Mouse (Mus musculus): ENCODE data around the gene Ube2q2. TPM values are rescaled to one million over a fixed set of nuclear protein-coding genes. Genes with fewer than 3 reads are reported as not detected.

Ube2q2 gene
- polyA plus RNA-seq, 1 experiment from 2014 or later = 47.7 TPM

DNA sequence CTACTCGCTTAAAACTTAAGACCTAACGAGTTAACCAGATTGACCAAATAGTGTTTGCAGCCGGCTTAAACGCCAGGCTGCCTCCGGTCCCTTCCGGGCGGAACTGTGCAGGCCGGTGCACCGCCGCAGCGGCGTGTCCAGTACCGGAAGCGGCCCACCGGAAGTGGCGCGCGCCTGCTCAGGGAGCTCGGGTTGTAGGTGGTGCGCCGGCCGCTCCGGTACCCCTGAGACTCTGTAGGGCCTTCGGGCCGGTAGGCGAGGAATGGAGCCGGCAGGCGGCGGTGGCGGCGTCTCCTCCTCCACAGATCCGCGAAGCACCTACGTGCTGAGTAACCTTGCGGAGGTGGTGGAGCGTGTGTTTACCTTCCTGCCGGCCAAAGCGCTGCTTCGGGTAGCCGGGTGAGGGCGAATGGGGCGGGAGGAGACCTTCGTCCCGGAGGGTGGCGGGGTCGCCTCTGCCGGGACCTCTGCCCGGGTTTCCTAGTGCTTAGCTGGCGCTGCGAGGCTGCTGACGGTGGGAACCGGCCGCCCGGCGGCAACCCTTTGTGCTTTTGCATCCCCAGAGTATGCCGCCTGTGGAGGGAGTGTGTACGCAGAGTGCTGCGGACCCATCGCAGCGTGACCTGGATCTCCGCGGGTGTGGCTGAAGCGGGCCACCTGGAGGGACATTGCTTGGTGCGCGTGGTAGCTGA, 60.3 kb downstream of the Ube2q2 start, which contains the start of gene Fbxo22:
Fbxo22 (plus strand) TSS at position 136 of the 692 bp plus-strand sequence.
- no peaks in the 10 kb centered on the region for H3K9me3 ChIP-seq (ENCODE audit: control insufficient read depth, low read length)
- H3K4me2 ChIP-seq (replicated peaks; ENCODE audit: low read depth, low read length) = peak within 1 kb of the TSS; percentile 74
- under 1% methylated on average over 65 of the region's 65 CpGs for WGBS
- peak; percentile 92 for DNase-seq (ENCODE audit: low spot score)
- no peaks in the 10 kb centered on the region for H3K4me1 ChIP-seq (replicated peaks; ENCODE audit: control insufficient read depth, insufficient read depth, low read length)
- H3K4me3 ChIP-seq (ENCODE audit: low read depth, low read length) = peak within 1 kb of the TSS; percentile 90
- H3K36me3 ChIP-seq (ENCODE audit: control insufficient read depth, insufficient read depth, low read length) = no peaks in the 10 kb centered on the region
- H3K9ac ChIP-seq (ENCODE audit: low read depth, low read length) = peak within 1 kb of the TSS; percentile 90
- no peaks in the 10 kb centered on the region for H3K27me3 ChIP-seq (ENCODE audit: control insufficient read depth, insufficient read depth, low read length)
- H3K27ac ChIP-seq (ENCODE audit: low read depth, low read length) = peak within 1 kb of the TSS; percentile 89
- ATAC-seq (ENCODE audit: low FRiP score) = peak; percentile 99

DNA sequence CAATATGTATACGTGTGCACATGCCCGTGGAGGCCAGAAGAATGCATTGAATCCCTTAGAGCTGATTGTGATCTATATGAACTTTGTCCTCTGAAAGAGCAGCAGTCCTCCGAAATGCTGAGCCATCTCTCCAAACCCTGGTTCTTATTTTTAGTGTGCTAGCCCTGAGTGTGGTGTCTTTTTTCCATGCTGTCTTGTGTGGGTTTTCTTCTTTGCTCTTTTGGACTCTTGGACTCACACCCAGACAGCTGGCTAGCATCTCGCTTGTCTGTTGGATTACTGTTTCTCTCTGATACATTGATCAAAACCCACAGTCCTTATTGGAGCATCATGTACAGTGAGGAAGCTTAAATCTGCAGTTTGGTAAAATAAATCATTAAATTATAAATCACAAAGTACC, 63.0 kb downstream of the Ube2q2 start:
- Histone ChIP-seq H3K36me3 (ENCODE audit: control insufficient read depth, insufficient read depth, low read length) (0 out of 2 replicates have a peak, but pooled peaks cover 3% of the 10 kb centered on the region), H3K4me3 (ENCODE audit: low read depth, low read length) (no peak overlapping the region), H3K4me2 (replicated peaks; ENCODE audit: low read depth, low read length) (no peak overlapping the region), H3K4me1 (replicated peaks; ENCODE audit: control insufficient read depth, insufficient read depth, low read length) (no peaks in the 10 kb centered on the region), H3K27ac (ENCODE audit: low read depth, low read length) (no peak overlapping the region), H3K9ac (ENCODE audit: low read depth, low read length) (no peak overlapping the region), H3K27me3 (ENCODE audit: control insufficient read depth, insufficient read depth, low read length) (no peaks in the 10 kb centered on the region), H3K9me3 (ENCODE audit: control insufficient read depth, low read length) (no peaks in the 10 kb centered on the region)
- DNase-seq (ENCODE audit: low spot score) = no peak
- 88% methylated on average over 4 of the region's 4 CpGs for WGBS
- ATAC-seq (ENCODE audit: low FRiP score) = no peak

- Histone ChIP-seq H3K4me2 (replicated peaks; ENCODE audit: low read depth, low read length) (no peak overlapping the region), H3K4me3 (ENCODE audit: low read depth, low read length) (no peak overlapping the region), H3K9ac (ENCODE audit: low read depth, low read length) (no peak overlapping the region), H3K9me3 (ENCODE audit: control insufficient read depth, low read length) (no peaks in the 10 kb centered on the region), H3K4me1 (replicated peaks; ENCODE audit: control insufficient read depth, insufficient read depth, low read length) (no peaks in the 10 kb centered on the region), H3K36me3 (ENCODE audit: control insufficient read depth, insufficient read depth, low read length) (0 out of 2 replicates have a peak, but pooled peaks cover 3% of the 10 kb centered on the region), H3K27ac (ENCODE audit: low read depth, low read length) (no peak overlapping the region), H3K27me3 (ENCODE audit: control insufficient read depth, insufficient read depth, low read length) (no peaks in the 10 kb centered on the region)
- ATAC-seq (ENCODE audit: low FRiP score) (no peak), DNase-seq (ENCODE audit: low spot score) (no peak)
- 89% methylated on average over 1 of the region's 1 CpGs for WGBS
Observed at GRCm38 (mm10) chr9:55213396-55213795, 64.7 kb downstream of the Ube2q2 start.

DNA sequence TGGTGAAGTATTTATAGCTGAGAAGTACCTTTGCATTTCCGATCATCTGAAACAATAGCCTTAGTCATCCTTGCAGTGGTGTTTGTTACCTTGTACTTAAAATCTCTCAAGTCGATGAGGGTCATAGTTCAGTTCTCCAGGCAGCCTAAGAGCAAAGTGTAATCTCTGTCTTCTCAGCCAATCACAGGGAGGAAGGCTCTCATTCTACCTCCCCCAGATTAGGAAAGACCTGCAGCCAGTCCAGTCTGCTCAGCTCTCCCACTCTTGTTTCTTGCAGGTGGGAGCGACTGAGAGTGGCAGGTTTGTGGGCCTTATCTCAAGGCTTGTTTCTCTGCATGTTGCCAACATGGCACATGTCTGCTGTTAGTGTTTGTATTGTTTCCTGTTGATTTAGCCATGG, 66.4 kb downstream of the Ube2q2 start:
- 0 out of 2 replicates have a peak, but pooled peaks cover 3% of the 10 kb centered on the region for H3K36me3 ChIP-seq (ENCODE audit: control insufficient read depth, insufficient read depth, low read length)

DNA sequence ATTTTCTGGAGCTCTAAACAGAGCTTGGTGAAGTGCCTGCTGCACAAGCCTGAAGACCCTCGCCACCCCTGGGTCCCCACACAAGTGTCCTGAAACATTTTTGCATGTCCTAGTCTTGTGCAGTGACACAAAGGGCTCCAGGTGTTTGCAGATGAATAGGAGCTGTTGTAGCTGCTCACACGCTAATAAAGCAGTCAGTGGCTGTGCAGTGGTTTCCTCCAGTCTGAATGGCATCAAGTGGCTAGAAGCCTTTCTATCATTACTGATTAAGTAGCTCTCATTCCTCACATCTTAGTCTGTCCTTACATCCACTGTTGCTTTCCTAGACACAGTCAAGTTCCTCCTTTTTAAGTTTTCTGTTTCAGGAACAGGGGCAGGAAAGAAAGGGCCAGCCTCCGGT, 67.0 kb downstream of the Ube2q2 start:
- no peaks in the 10 kb centered on the region for H3K27me3 ChIP-seq (ENCODE audit: control insufficient read depth, insufficient read depth, low read length)
- ATAC-seq (ENCODE audit: low FRiP score) (no peak), DNase-seq (ENCODE audit: low spot score) (no peak)
- H3K4me2 ChIP-seq (replicated peaks; ENCODE audit: low read depth, low read length) = no peak overlapping the region
- no peak overlapping the region for H3K9ac ChIP-seq (ENCODE audit: low read depth, low read length)
- H3K4me3 ChIP-seq (ENCODE audit: low read depth, low read length) = no peak overlapping the region
- H3K36me3 ChIP-seq (ENCODE audit: control insufficient read depth, insufficient read depth, low read length) = 0 out of 2 replicates have a peak, but pooled peaks cover 3% of the 10 kb centered on the region
- H3K9me3 ChIP-seq (ENCODE audit: control insufficient read depth, low read length) = no peaks in the 10 kb centered on the region
- H3K4me1 ChIP-seq (replicated peaks; ENCODE audit: control insufficient read depth, insufficient read depth, low read length) = no peaks in the 10 kb centered on the region
- WGBS = 72% methylated on average over 3 of the region's 3 CpGs
- H3K27ac ChIP-seq (ENCODE audit: low read depth, low read length) = no peak overlapping the region

More for the DNA sequence above, 66.4 kb downstream of the Ube2q2 start:
- no peak overlapping the region for H3K9ac ChIP-seq (ENCODE audit: low read depth, low read length)
- DNase-seq (ENCODE audit: low spot score) = no peak
- WGBS = 90% methylated on average over 3 of the region's 3 CpGs
- no peaks in the 10 kb centered on the region for H3K9me3 ChIP-seq (ENCODE audit: control insufficient read depth, low read length)
- no peak overlapping the region for H3K27ac ChIP-seq (ENCODE audit: low read depth, low read length)
- H3K4me2 ChIP-seq (replicated peaks; ENCODE audit: low read depth, low read length) = no peak overlapping the region
- no peak for ATAC-seq (ENCODE audit: low FRiP score)
- H3K27me3 ChIP-seq (ENCODE audit: control insufficient read depth, insufficient read depth, low read length) = no peaks in the 10 kb centered on the region
- no peaks in the 10 kb centered on the region for H3K4me1 ChIP-seq (replicated peaks; ENCODE audit: control insufficient read depth, insufficient read depth, low read length)
- no peak overlapping the region for H3K4me3 ChIP-seq (ENCODE audit: low read depth, low read length)

GRCm38 (mm10) chr9:55216078-55216477, 67.4 kb downstream of the Ube2q2 start:
- 64% methylated on average over 2 of the region's 2 CpGs for WGBS

GRCm38 (mm10) chr9:55217381-55217780, 68.7 kb downstream of the Ube2q2 start:
- WGBS = 98% methylated on average over 3 of the region's 3 CpGs
- Histone ChIP-seq H3K27me3 (ENCODE audit: control insufficient read depth, insufficient read depth, low read length) (no peaks in the 10 kb centered on the region), H3K27ac (ENCODE audit: low read depth, low read length) (no peak overlapping the region), H3K4me1 (replicated peaks; ENCODE audit: control insufficient read depth, insufficient read depth, low read length) (no peaks in the 10 kb centered on the region), H3K9ac (ENCODE audit: low read depth, low read length) (no peak overlapping the region), H3K36me3 (ENCODE audit: control insufficient read depth, insufficient read depth, low read length) (0 out of 2 replicates have a peak, but pooled peaks cover 3% of the 10 kb centered on the region), H3K9me3 (ENCODE audit: control insufficient read depth, low read length) (no peaks in the 10 kb centered on the region), H3K4me2 (replicated peaks; ENCODE audit: low read depth, low read length) (no peak overlapping the region), H3K4me3 (ENCODE audit: low read depth, low read length) (no peak overlapping the region)
- DNase-seq (ENCODE audit: low spot score) (no peak), ATAC-seq (ENCODE audit: low FRiP score) (no peak)

More at GRCm38 (mm10) chr9:55216078-55216477, 67.4 kb downstream of the Ube2q2 start:
- 0 out of 2 replicates have a peak, but pooled peaks cover 3% of the 10 kb centered on the region for H3K36me3 ChIP-seq (ENCODE audit: control insufficient read depth, insufficient read depth, low read length)
- no peak overlapping the region for H3K27ac ChIP-seq (ENCODE audit: low read depth, low read length)
- no peak overlapping the region for H3K9ac ChIP-seq (ENCODE audit: low read depth, low read length)
- no peak overlapping the region for H3K4me3 ChIP-seq (ENCODE audit: low read depth, low read length)
- no peak overlapping the region for H3K4me2 ChIP-seq (replicated peaks; ENCODE audit: low read depth, low read length)
- DNase-seq (ENCODE audit: low spot score) (no peak), ATAC-seq (ENCODE audit: low FRiP score) (no peak)
- no peaks in the 10 kb centered on the region for H3K27me3 ChIP-seq (ENCODE audit: control insufficient read depth, insufficient read depth, low read length)
- H3K4me1 ChIP-seq (replicated peaks; ENCODE audit: control insufficient read depth, insufficient read depth, low read length) = no peaks in the 10 kb centered on the region
- no peaks in the 10 kb centered on the region for H3K9me3 ChIP-seq (ENCODE audit: control insufficient read depth, low read length)

DNA sequence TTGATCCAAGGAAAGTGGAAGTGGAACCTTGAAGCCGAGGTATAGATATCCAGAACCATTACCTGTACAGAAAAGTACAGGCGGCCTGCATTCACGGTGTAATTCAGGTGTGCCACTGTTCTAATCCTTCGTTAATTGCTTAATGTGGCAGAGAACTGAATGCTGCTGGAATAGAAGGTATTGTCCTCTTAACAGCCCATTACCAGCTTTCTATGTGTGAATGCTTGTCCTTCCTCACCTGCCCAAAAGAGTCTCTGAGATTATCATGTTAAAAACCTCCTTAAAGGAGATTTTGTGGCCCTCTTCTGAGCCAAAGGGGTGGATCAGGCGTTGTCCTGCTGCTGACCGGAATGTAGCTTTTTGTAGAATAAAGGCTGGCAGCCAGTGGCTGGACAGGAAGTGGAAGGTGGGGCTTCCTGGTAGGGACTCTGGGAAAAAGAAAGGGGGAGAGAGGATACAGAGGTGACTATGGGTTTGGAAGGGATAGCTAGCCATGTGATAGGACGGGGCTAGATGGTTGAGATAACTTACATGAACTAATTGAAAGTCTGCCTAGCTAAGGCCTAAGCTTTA, 76.6 kb downstream of the Ube2q2 start:
- no peak overlapping the region for H3K4me2 ChIP-seq (replicated peaks; ENCODE audit: low read depth, low read length)
- H3K9ac ChIP-seq (ENCODE audit: low read depth, low read length) = no peak overlapping the region
- H3K27ac ChIP-seq (ENCODE audit: low read depth, low read length) = no peak overlapping the region
- no peak overlapping the region for H3K4me3 ChIP-seq (ENCODE audit: low read depth, low read length)
- ATAC-seq (ENCODE audit: low FRiP score) = no peak
- H3K4me1 ChIP-seq (replicated peaks; ENCODE audit: control insufficient read depth, insufficient read depth, low read length) = no peaks in the 10 kb centered on the region
- WGBS = 87% methylated on average over 7 of the region's 7 CpGs
- H3K36me3 ChIP-seq (ENCODE audit: control insufficient read depth, insufficient read depth, low read length) = peaks cover 7% of the 10 kb centered on the region; the same call in 1 of the 2 replicates
- no peaks in the 10 kb centered on the region for H3K27me3 ChIP-seq (ENCODE audit: control insufficient read depth, insufficient read depth, low read length)
- DNase-seq (ENCODE audit: low spot score) = no peak
- no peaks in the 10 kb centered on the region for H3K9me3 ChIP-seq (ENCODE audit: control insufficient read depth, low read length)

DNA sequence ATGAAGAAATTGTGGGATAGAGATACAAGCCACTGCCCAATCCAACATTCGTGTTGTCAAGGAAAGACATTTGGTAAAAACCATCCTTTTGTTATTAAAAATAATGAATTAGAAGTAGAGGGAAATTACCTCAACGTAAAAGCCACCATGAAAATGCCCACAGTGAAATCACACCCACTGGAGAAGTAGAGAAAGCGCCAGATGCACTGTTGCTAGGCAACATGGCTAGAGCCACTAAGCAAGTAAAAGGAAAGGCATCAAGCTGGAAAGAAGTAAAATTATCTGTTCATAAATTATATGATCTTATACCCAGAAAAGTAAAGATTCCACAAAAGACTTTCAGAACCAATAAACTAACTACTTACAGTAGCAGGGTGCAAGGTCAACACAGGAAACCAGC, 77.6 kb downstream of the Ube2q2 start:
- ATAC-seq (ENCODE audit: low FRiP score) = no peak
- no peaks in the 10 kb centered on the region for H3K27me3 ChIP-seq (ENCODE audit: control insufficient read depth, insufficient read depth, low read length)
- H3K36me3 ChIP-seq (ENCODE audit: control insufficient read depth, insufficient read depth, low read length) = peaks cover 7% of the 10 kb centered on the region; the same call in 1 of the 2 replicates
- 72% methylated on average over 3 of the region's 3 CpGs for WGBS
- H3K4me1 ChIP-seq (replicated peaks; ENCODE audit: control insufficient read depth, insufficient read depth, low read length) = no peaks in the 10 kb centered on the region
- no peak overlapping the region for H3K4me3 ChIP-seq (ENCODE audit: low read depth, low read length)
- no peak overlapping the region for H3K9ac ChIP-seq (ENCODE audit: low read depth, low read length)
- H3K4me2 ChIP-seq (replicated peaks; ENCODE audit: low read depth, low read length) = no peak overlapping the region
- no peak for DNase-seq (ENCODE audit: low spot score)
- H3K9me3 ChIP-seq (ENCODE audit: control insufficient read depth, low read length) = no peaks in the 10 kb centered on the region
- no peak overlapping the region for H3K27ac ChIP-seq (ENCODE audit: low read depth, low read length)

Measured in hindbrain, embryonic 11.5 days (tissue).